Mouse (Mus musculus) stomach, embryonic 15.5 days (tissue): ENCODE measurements at regions not wholly inside any gene's neighbourhood (a gene's known extent, or its start where the extent isn't known, plus 50 kb on each side); places are given as distances from the start of the nearest gene placed in this dataset. TPM values are rescaled to one million over a fixed set of nuclear protein-coding genes. Genes with fewer than 3 reads are reported as not detected.
"Not testable (repeated sequence)": the region's sequence is repeated elsewhere in the genome, so short reads cannot be mapped to it uniquely, and the experiment has no call there.

Experiments
- ATAC-seq: fragments of 200-750 bp; cut with Nextera tagmentation; 2 replicates; pipeline ENCODE4 v1.8.0; 2017; ENCODE audit warnings: low read depth, moderate number of reproducible peaks, moderate TSS enrichment; ENCODE audit not compliant: insufficient read depth, low FRiP score
- H3K27ac ChIP-seq: fragments of 300-500 bp; sonication (generic); 2 replicates; pipeline ENCODE4 v1.5.1; 2015; ENCODE audit warnings: mild to moderate bottlenecking, inconsistent platforms
- H3K27me3 ChIP-seq: fragments of 300-500 bp; sonication (generic); replicated peaks from 2 replicates; pipeline ENCODE4 v1.6.1; 2015; ENCODE audit warnings: inconsistent platforms
- H3K36me3 ChIP-seq: fragments of 300-500 bp; sonication (generic); 2 replicates; pipeline ENCODE4 v1.6.1; 2015; ENCODE audit warnings: inconsistent platforms
- H3K4me1 ChIP-seq: fragments of 300-500 bp; sonication (generic); 2 replicates; pipeline ENCODE4 v1.6.1; 2015; ENCODE audit warnings: inconsistent platforms
- H3K4me2 ChIP-seq: fragments of 300-500 bp; sonication (generic); 2 replicates; pipeline ENCODE4 v1.6.1; 2015; ENCODE audit warnings: mild to moderate bottlenecking, inconsistent platforms
- H3K4me3 ChIP-seq: fragments of 300-500 bp; sonication (generic); replicated peaks from 2 replicates; pipeline ENCODE4 v1.5.1; 2015; ENCODE audit warnings: inconsistent platforms
- H3K9ac ChIP-seq: fragments of 300-500 bp; sonication (generic); 2 replicates; pipeline ENCODE4 v1.6.1; 2015; ENCODE audit warnings: inconsistent platforms
- H3K9me3 ChIP-seq: fragments of 300-500 bp; sonication (generic); 2 replicates; pipeline ENCODE4 v1.6.1; 2016; ENCODE audit warnings: inconsistent platforms
- WGBS: fragments of 180-500 bp; shearing (Covaris S2); methylation state at CpG from one replicate; pipeline ENCODE4 v1.1.7; 2015; 5-methylcytosine and 5-hydroxymethylcytosine counted together
- microRNA-seq: library from miRNA; unstranded; fragments of <30 nt; microRNA quantifications from one replicate; pipeline ENCODE4, GENCODE M21; 2016

GRCm38 (mm10) chrX:93070290-93070611, 216.0 kb upstream of the Arx start:
- Histone ChIP-seq H3K4me3 (no peak overlapping the region), H3K4me1 (no peaks in the 10 kb centered on the region), H3K27ac (no peak overlapping the region), H3K27me3 (no peaks in the 10 kb centered on the region), H3K9me3 (no peaks in the 10 kb centered on the region), H3K9ac (no peak overlapping the region), H3K36me3 (no peaks in the 10 kb centered on the region), H3K4me2 (no peak overlapping the region)
- WGBS, result 65% methylated on average over 5 of the region's 5 CpGs
- no peak for ATAC-seq

- Histone ChIP-seq H3K4me1 (no peaks in the 10 kb centered on the region), H3K9me3 (no peaks in the 10 kb centered on the region), H3K9ac (no peak overlapping the region), H3K27me3 (no peaks in the 10 kb centered on the region), H3K27ac (no peak overlapping the region), H3K36me3 (no peaks in the 10 kb centered on the region), H3K4me2 (no peak overlapping the region), H3K4me3 (no peak overlapping the region)
- 35% methylated on average over 3 of the region's 3 CpGs for WGBS
- ATAC-seq, result no peak
Observed at GRCm38 (mm10) chrX:93088976-93089375, 197.3 kb upstream of the Arx start.

GRCm38 (mm10) chrX:93097551-93097950, 188.7 kb upstream of the Arx start:
- Histone ChIP-seq H3K9ac (no peak overlapping the region), H3K27me3 (no peaks in the 10 kb centered on the region), H3K9me3 (no peaks in the 10 kb centered on the region), H3K4me1 (no peaks in the 10 kb centered on the region), H3K36me3 (no peaks in the 10 kb centered on the region), H3K4me2 (no peak overlapping the region), H3K27ac (no peak overlapping the region), H3K4me3 (no peak overlapping the region)
- whole genome bisulfite sequencing, result 61% methylated on average over 2 of the region's 2 CpGs
- no peak for ATAC-seq

- Histone ChIP-seq H3K4me2 (no peak overlapping the region), H3K27ac (no peak overlapping the region), H3K27me3 (no peaks in the 10 kb centered on the region), H3K9me3 (no peaks in the 10 kb centered on the region), H3K4me1 (no peaks in the 10 kb centered on the region), H3K4me3 (no peak overlapping the region), H3K36me3 (no peaks in the 10 kb centered on the region), H3K9ac (no peak overlapping the region)
- ATAC-seq, result no peak
- 75% methylated on average over 4 of the region's 4 CpGs for WGBS
Observed at GRCm38 (mm10) chrX:93107930-93108567, 178.2 kb upstream of the Arx start.

GRCm38 (mm10) chrX:93154367-93154766, 131.9 kb upstream of the Arx start:
- not testable (repeated sequence) for H3K9me3 ChIP-seq, H3K9ac ChIP-seq, ATAC-seq

GRCm38 (mm10) chrX:93159105-93159504, 127.1 kb upstream of the Arx start:
- Histone ChIP-seq H3K4me1 (no peaks in the 10 kb centered on the region), H3K9me3 (no peaks in the 10 kb centered on the region), H3K4me3 (no peak overlapping the region), H3K4me2 (no peak overlapping the region), H3K27me3 (no peaks in the 10 kb centered on the region), H3K9ac (no peak overlapping the region), H3K36me3 (no peaks in the 10 kb centered on the region), H3K27ac (no peak overlapping the region)
- no peak for ATAC-seq

More at GRCm38 (mm10) chrX:93154367-93154766, 131.9 kb upstream of the Arx start:
- not testable (repeated sequence) for H3K4me1 ChIP-seq, H3K27me3 ChIP-seq, H3K27ac ChIP-seq, H3K4me2 ChIP-seq, H3K4me3 ChIP-seq, H3K36me3 ChIP-seq

GRCm38 (mm10) chrX:93160956-93161355, 125.3 kb upstream of the Arx start:
- Histone ChIP-seq H3K27me3 (no peaks in the 10 kb centered on the region), H3K4me1 (no peaks in the 10 kb centered on the region), H3K9me3 (no peaks in the 10 kb centered on the region), H3K4me3 (no peak overlapping the region), H3K36me3 (no peaks in the 10 kb centered on the region), H3K27ac (no peak overlapping the region), H3K9ac (no peak overlapping the region), H3K4me2 (no peak overlapping the region)
- WGBS, result 53% methylated on average over 1 of the region's 1 CpGs
- no peak for ATAC-seq

Small RNAs in the stretch of these regions (microRNA-seq; reads per million reads assigned to microRNA genes)
- not detected for gene Gm24973
